Mouse (Mus musculus) heart, adult 9 months (tissue): ENCODE measurements at regions not wholly inside any gene's neighbourhood (a gene's known extent, or its start where the extent isn't known, plus 50 kb on each side); places are given as distances from the start of the nearest gene placed in this dataset.
A peak's percentile ranks its signal among the peaks of the same experiment; 100 is the strongest.

Source experiments
- DNase-seq, 2 experiments: peaks; one replicate each; pipeline ENCODE4 v3.0.0; 2022; ENCODE audit warnings: low spot score in 2 of 2

- peak; percentile 78 to 83 for DNase-seq
Measured at GRCm38 (mm10) chr7:71412079-71412478, 60.8 kb upstream of the Gm10295 start.

- DNase-seq, result peak; percentile 72 to 79
Measured at GRCm38 (mm10) chr7:71411293-71412011, 60.2 kb upstream of the Gm10295 start.

- DNase-seq, result no peak
Measured at GRCm38 (mm10) chr7:71409903-71410302, 58.6 kb upstream of the Gm10295 start.

- DNase-seq, result no peak
Measured at GRCm38 (mm10) chr7:71409061-71409460, 57.8 kb upstream of the Gm10295 start.

GRCm38 (mm10) chr7:71406283-71406682 is 55.0 kb upstream of the Gm10295 start:
- DNase-seq, result no peak
